Mouse (Mus musculus): Measurements from ENCODE around the gene Rab23.

The Rab23 gene

DNA sequence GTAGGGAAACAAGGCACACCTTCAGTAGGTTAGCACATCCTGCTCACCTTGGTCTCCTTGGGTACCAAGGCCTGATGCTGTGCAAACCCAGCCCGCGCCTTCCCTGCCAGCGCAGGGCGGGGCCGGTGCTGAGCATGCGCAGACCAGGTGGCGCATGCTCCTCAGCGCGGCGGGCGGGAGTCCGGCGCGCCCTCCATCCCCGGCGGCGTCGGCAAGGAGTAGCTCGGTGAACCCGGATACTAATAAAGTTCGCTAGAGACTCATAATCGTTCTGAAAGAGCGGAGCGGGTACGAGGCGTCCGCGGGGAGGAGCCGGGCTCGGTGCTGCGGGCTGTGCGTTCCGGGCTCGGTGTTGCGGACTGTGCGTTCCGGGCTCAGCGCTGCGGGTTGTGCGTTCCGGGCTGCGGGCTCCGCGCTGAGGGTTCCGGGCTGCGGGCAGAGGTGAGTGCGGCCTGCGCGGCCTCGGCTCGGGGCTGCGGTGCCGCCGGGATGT is at the start of gene Rab23:
Rab23 (plus strand) TSS at position 155 of the 493 bp plus-strand sequence.
- DNase-seq (ENCODE audit: low spot score in 2 of 2): peak; percentile 79 to 81

DNA sequence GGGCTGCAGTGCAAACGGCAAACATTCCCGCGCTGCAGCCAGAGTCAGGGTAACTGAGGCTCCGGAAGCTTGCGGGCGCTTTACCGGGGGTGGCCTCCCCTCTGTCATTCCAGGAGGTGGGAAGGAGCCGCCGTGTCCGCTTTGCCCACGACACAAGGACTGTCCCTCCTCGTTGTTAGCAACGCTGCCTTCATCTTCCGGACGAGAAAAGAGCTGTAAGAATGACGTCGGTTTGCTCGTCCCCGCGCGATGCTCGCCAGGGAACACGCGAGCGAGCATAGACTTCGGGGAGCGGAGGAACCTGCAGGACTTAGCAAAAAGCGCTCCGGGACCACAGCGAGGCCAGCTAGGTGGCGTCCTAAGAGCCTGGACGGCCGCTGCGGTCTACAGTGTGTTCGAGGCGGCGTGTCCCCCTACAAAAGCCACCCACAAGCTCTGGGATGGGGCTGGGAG is 49.5 kb upstream of the Rab23 start:
- DNase-seq (ENCODE audit: low spot score in 2 of 2): peak; percentile 23 to 64

DNA sequence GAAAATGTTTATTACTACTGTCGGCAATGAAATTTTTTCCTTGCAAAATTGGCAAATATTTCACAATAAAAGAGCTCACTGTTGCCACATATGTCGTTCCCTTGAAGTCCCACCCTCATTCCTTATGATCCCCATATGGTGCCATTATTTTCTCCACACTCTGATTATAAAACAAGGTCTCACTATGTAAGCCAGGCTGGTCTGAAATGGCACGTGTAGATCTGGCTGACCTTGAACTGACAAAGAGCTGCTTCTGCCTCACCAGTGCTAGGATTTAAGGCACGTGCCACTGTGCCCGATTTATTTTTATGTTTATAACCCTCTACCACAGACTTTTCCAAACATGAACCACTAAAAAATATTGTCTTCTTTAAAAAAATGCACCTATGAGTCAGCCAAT is 48.2 kb upstream of the Rab23 start:
- no peak for DNase-seq (ENCODE audit: low spot score in 2 of 2)

DNA sequence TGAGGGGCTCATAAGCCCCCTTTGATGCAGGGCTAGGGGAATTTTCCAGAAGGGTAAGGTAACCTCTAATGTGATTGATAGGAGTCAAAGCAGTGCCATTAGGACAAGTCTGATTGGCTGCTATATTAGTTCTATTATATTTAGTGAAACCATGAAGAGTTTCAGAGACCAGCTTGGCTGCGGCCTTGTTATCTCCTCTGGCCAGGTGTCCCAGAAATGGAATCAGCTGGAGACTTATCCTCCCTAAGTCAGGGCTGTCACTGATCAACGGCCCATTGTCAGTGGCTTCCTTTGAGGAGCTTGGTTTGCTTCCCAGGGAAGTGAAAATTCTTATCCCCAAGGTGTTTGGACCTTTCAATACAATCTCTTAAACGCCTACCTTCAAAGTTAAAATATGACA is 47.6 kb upstream of the Rab23 start:
- DNase-seq (ENCODE audit: low spot score in 2 of 2): no peak

DNA sequence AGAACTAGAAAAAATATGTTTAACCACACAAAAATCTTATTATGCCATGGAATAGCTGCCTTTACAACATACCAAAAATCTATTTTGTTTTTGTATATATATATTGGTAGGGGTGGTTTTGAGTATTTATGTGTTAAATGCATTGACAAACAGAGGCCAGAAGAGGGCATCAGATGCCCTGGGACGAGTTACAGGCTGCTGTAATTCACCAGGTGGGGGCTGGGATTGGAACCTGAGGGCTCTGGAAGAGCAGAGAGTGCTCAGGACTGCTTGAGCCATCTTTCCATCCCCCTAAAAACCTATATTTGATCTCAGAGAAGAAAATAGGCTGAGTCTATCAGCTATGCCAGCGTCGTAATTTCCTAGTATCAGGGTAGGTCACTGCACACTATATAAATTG is 47.2 kb upstream of the Rab23 start:
- peak in 1 of 2 experiments; percentile 34 for DNase-seq (ENCODE audit: low spot score in 2 of 2)

DNA sequence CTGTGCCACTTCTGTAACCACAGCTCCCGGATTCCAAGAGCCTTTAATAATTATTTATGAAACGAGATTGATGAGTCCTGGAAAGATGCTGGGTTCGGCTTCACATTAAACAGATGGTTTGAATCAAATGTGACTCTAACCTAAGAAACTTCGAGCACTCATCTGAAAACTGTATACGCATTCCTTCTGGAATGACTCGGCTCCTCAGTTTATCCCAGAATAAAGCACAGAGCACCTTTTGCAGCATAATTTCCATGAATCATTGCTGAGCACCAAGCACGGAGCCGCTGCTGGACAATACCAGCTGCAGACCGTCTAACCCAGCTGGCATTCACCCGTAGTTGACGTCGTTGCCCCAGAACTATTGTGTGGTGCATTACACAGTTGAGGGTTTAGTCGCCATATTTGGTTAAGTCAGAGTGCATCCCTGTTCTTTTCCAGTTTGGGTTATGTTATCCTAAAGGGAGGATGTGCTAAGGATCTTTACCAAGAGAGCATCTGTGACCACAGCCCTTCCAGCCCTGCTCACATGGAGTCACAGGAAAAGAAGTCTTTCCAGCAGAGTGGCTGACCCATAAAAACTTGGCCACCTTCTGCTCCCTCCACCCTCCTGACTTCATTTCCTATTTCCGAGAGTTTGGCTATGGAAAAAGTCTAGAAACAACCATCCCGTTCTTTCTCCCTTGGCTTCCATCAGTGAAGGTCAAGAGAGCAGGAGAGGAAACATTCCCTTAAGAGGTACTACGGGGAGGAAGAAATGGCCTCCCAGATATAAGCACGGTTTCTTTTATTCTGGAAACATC is 46.3 kb upstream of the Rab23 start:
- no peak for DNase-seq (ENCODE audit: low spot score in 2 of 2)

DNA sequence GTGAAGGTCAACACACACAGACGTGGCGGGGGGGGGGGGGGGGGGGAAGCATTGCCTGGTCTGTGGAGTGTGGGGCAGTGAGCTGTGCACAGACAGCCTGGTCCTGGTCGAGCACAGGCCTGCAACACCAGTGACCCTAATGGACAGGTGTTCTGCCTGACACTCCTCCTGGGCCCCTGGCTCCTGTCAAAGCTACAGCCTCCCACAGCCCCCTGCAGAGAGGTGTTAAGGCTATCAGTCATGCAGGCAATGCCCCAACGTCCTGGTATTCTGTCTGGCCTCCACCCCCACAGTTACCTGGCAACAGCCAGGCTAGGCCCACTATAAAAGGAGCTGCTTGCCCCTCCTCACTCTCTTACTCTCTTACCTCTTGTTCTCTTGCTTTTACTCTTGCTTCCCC is 39.3 kb upstream of the Rab23 start:
- no peak for DNase-seq (ENCODE audit: low spot score in 2 of 2)

DNA sequence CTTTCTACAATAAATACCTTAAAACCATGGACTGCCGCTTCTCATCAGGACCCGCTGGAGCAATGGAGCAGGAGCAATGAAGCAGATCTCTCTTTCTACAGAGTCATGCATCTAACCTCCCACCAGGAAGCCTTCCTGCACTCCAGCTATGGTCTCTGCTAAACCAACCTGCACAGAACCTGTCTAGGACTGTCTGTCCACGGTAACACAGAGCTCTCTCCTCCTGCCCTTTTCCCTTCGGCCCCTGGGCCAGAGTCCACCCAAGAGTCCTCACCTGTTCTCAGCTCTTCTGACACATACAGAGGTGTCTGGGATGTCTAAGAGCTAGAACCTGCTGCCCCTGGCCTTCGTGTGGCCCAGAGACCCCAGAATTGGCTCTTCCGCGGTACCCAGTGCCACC is 38.8 kb upstream of the Rab23 start:
- no peak for DNase-seq (ENCODE audit: low spot score in 2 of 2)

DNA sequence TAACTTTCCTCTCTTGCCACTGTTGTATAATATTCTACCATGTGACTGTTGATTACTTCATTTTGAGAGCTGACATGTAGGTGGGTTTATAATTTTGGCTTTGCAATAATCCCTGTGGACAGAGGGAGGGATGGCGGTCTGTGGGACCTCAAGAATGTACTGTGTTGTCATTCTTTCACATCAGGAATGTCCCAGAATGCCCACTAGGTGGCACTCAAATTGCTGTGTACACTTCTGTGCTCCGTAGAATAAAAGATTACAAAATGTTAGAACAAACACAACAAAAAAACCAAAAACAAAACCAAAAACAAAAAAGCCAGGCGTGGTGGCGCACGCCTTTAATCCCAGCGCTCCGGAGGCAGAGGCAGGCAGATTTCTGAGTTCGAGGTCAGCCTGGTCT is 35.2 kb upstream of the Rab23 start:
- DNase-seq (ENCODE audit: low spot score in 2 of 2): no peak

DNA sequence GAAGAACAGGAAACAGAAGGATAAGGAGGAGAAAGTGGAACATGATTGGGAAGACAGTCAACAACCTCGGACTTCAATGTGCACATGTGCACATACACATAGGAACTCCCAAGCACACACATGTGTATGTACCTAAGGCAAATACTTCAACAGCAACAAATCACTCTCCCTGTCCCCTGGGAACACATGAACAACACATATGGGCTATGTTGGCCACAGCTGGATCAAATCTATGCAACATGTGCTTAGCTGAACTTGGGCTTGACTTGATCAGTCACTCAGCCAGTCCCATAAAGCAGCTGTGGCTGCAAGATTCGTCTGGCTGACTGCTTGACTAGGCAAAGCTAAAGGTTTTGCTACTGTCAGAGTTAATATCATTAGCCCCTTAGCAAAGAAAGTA is 30.9 kb upstream of the Rab23 start:
- DNase-seq (ENCODE audit: low spot score in 2 of 2): no peak

DNA sequence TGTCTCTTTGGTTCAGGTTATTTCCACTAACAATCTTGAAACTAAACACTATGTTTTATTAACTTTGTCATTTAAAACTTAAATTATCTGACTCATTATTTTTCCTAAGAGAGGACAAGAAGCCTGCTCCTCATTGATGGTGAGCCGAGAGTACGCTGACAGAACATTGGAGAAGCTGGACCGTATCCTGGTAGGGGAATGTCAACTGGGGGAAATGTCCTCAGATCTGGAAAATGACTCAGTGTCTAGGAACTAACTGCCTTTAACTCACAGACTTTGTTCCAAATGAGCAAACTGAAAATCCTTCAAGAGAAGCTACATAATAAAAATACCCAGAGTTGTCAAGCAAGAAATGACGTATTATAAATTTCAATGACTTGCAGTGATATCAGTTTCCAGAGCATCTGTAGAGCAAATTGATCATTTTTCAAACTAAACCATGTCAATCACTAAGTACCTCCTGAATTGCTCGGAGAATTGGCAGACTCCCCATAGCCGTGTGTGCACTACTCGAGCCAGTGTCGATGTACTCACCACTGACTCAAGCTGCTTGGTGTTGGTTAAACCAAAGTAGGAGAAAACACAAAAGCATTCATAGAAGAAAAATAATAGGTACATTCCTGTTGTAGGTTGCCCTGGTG is 30.1 kb upstream of the Rab23 start:
- DNase-seq (ENCODE audit: low spot score in 2 of 2): no peak

DNA sequence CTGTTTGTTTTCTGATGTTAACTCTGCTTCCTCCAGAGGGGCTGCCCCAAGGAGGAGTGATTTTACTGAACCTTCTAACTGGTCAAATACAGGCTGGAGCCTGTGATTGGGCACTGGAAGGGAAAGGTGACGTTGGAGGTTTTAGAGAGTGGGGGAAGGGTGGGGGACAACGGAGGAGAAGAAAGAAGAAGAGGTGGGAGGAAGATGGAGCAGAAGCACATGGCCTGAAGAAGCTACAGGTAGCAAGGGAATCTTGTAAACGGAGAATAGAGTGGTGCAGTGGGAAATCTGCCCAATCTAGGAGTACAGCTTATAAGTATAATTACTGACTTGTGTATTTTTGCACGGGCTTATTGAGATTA is 29.6 kb upstream of the Rab23 start:
- DNase-seq (ENCODE audit: low spot score in 2 of 2): no peak

DNA sequence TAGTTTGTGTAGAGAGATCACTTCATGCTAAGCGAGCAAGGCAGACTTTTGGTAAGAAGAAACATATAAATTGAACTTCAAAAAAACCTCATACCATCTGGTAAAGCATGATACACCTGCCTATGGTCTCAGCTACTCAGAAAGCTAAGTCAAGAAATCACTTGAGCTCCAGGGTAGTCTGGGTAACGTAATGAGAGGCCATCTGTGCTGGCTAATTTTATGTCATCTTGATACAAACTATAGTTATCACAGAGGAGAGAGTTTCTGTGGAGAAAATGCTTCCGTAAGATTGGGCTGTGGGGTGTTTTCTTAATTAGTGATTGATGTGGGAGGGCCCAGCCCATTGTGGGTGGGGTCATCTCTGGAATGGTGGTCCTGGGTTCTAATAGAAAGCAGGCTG is 25.8 kb upstream of the Rab23 start:
- DNase-seq (ENCODE audit: low spot score in 2 of 2): no peak

DNA sequence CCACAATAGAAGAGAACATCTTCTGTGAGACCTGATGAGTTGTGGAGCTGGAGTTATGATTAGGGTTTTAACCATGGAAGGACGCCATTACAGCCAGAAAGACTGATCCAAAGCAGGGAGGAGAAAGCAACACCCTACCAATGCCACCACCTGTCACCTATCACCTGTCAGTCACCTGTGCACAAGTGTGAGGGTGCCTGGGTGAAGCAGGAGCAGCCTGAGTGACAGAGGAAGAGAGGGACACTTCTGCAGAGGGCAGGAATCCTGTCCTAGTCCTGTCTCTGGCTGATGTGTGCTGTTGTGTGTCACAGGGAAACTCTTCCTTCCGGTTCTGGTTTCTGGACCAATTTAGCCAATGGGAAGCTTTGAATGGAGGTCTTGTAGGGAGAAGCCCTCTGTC is 23.7 kb upstream of the Rab23 start:
- no peak for DNase-seq (ENCODE audit: low spot score in 2 of 2)

DNA sequence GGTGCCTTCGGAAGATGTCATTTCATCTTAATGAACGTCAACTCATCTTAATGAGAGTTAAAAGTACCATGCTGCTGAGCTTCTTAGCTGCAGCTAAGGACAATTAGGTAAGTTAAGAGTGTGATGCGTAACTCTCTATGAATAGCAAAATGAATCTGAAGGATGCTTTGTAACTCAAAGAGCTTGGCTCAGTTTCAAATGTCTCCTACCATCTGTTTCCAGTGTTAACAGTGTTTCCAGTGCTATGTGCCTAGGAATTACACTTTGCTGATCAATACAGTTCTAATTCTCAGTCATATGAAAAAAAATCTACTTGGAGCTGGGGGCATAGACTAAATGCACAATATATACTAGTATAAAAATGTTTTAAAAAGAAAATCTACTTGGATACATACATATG is 18.4 kb upstream of the Rab23 start:
- DNase-seq (ENCODE audit: low spot score in 2 of 2): no peak

DNA sequence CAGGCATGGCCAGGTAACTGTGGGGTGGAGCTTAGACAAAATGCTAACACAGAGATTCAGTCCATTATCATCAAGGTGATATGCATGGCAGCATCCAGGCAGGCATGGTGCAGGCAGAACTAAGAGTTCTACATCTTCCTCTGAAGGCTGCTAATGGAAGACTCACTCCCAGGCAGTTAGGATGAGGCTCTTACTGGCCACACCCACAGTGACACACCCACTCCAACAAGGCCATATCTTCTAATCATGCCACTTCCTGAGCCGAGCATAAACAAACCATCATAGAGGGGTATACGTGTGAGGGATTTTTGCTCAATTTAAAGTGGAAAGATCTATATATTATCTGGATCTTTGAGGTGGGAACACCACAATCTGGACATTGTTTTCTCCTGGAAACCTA is 10.1 kb upstream of the Rab23 start:
- no peak for DNase-seq (ENCODE audit: low spot score in 2 of 2)

DNA sequence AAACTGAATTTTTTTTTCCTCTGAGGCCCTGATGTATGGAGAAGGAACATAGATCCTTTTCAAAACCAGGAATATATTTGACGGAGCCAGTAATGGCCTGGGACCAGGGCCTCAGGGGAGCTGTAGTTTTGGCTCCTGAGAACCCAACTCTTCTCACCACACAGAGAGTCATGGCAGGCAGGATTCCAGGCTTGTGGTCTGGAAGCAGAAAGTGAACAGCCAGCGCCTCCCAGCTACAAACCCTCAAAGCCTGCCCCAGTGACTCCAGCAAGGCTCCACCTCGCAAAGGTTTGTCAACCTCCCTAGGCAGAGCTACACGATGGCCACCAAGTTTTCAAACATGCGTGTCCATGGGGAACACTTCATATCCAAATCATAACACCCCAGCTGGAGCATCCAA is 7.7 kb upstream of the Rab23 start:
- no peak for DNase-seq (ENCODE audit: low spot score in 2 of 2)

DNA sequence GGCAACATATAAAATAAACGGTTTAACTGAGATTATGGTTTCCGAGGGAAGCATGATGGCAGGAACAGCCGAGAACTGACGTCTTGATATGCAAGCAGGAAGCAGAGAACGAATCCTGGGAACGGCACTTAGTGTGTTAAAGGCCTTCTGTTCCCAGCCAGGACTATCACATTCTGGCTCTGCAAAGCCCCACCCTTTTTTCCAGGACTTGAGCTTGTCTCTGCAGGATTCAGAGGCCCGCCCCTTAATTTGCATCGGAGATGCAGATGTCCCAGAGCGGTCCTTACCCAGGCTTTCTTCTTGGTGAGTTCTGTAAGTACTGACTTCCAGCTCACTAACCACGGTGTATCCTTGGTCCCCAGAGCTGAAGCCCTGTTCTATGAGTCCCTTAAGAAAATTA is 4.9 kb upstream of the Rab23 start:
- no peak for DNase-seq (ENCODE audit: low spot score in 2 of 2)

DNA sequence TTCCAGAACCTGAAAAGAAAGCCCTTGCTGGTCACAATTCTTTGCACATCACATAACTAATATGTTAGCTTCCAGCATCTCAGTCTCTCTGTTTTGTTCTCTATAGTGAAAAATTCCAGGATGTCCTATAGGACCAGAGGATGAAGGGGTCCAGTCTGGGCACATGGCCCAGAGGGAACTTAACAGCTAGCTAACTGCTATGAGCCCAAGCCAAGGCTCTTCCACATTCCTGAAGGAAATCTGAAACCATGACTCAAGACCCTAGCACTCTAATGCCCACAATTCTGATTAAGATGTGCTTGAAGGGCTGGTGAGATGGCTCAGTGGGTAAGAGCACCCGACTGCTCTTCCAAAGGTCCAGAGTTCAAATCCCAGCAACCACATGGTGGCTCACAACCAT is 2.1 kb upstream of the Rab23 start:
- DNase-seq (ENCODE audit: low spot score in 2 of 2): no peak

DNA sequence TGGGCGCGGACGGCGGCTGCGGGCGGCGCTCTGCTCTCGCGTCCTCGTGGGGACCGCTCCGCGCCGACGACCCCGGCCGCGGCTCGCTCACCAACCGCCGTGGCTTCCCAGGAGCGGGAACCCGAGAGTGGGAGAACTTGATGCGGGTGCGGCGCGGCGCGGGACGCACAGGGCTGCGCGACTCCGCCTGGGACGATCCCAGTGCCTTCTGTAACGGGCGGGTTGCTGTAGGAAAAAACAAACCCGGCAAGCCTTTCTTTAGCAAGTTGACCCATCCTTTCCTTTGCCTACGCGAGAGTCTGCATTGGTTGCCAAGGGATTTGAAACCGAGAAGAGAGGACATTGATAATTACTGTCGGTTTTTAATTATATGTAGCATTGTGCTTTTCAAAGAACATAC is 544 bp downstream of the Rab23 start:
- DNase-seq (ENCODE audit: low spot score in 2 of 2): no peak

DNA sequence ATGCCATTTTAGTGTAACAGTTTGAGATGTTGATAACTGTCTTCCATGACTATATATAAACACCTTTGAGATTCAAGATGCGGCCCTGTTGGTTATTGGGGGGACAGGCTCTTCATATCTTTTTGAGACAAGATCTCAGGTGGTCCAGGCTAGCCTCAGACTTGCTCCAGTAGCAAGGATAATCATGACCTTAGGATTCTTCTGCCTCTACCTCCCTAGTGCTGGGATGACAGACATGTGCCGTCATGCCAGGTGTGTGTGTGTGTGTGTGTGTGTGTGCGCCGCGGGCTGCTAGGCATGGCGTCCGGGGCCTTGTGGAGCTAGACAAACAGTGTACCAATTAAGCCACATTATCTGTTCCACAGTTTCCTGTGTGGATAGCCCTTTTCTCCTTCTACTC is 1.3 kb downstream of the Rab23 start:
- DNase-seq (ENCODE audit: low spot score in 2 of 2): no peak

DNA sequence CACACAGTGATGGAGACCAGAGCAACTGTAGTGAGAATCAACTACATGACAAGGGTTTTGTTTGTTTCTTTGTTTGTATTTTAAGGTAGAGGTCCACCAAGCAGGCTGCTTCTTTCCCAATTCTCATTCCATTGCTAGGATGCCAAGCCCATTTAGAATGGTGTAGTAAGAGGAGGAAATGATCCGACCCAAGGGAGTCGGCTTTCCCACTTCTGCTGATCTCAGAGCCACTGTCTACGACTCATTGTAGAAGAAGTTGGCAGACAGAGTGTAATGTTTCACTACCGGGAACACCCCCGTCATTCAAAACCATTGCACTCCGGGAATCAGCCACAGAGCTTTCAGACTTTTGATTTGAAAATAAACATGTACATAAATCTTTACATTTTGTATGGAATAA is 4.8 kb downstream of the Rab23 start:
- DNase-seq (ENCODE audit: low spot score in 2 of 2): no peak

DNA sequence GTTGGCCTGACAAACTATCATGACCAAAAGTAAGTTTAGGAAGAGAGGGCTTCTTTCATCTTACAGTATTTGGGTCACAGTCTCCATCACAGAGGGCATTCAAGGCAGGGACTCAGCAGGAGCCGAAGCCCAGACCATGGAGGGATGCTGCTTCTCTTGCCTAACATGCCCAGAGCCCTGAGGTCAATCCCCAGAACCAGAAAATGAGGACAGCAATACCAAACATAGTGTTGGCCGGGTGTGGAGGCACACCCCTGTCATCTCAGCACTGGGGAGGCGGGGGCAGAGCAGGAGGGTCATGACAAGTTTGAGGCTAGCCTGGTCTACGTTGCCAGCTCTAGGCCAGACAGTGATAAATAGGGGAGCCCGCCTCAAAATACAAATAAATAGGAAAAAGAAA is 5.4 kb downstream of the Rab23 start:
- DNase-seq (ENCODE audit: low spot score in 2 of 2): no peak

DNA sequence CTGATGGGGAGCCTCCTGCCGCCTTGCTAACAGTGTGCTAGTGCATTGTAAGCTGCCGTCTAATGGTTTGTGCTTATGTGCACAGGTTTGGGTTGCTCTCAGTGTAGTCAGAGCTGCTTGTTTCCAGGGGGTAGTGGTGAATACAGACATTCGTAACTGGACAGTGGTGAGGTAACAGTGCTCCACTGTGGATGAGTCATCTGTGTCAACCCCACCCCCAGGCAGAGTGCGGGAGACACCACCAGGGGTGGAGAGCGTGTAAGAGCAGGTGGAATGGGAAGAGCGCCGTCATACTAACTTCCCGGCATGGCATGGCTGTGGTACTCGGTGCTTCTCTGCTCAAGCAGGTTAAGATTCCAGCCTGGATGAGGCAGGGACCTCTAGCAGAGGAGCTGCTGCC is 13.4 kb downstream of the Rab23 start:
- no peak for DNase-seq (ENCODE audit: low spot score in 2 of 2)

Data from frontal cortex, postnatal 10 days (tissue).